Mouse (Mus musculus): ENCODE data around the gene Diaph2. TPM values are rescaled to one million over a fixed set of nuclear protein-coding genes. Genes with fewer than 3 reads are reported as not detected.

The Diaph2 gene
- polyA plus RNA-seq, 1 experiment, result 2.7 TPM

DNA sequence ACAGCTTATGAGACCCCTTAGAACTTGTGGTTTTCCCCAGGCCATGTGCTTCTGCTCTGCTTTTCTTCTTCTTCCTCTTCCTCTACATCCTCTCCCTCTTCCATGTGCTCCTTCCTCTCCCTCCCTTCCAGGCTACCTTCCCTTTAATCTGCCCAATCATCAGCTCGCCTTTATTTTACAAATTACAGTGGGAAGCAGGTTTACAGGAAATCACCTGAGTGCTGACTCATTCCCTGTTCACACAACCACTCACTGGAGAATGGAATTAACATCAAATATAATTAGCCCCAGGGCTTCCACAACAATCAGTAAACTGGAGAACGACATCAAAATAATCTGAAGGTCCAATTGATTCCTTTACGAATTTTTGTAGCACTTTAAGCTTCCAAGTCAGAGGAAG lies 3.6 kb upstream of the Diaph2 start:
- Histone ChIP-seq H3K27me3 (ENCODE audit: control insufficient read depth, insufficient read depth, low read length) (no peaks in the 10 kb centered on the region), H3K36me3 (ENCODE audit: control insufficient read depth, insufficient read depth, low read length) (no peaks in the 10 kb centered on the region), H3K4me1 (ENCODE audit: control insufficient read depth, insufficient read depth, insufficient read length) (no peaks in the 10 kb centered on the region; the same call in 1 of the 2 replicates), H3K4me3 (ENCODE audit: extremely low read depth, insufficient read depth, insufficient read length) (no peak overlapping the region), H3K27ac (ENCODE audit: insufficient read depth, low read length) (no peak overlapping the region)
- DNase-seq (ENCODE audit: low read depth in 1 of 2, low spot score in 2 of 2), result no peak
- 60% methylated on average over 3 of the region's 3 CpGs for WGBS
- TF ChIP-seq POLR2A (IDR thresholded peaks at IDR 0.05; ENCODE audit: low read depth, low read length) (no peak), CTCF (IDR thresholded peaks at IDR 0.05; ENCODE audit: extremely low read depth, insufficient read depth, insufficient read length, insufficient replicate concordance) (no peak)

DNA sequence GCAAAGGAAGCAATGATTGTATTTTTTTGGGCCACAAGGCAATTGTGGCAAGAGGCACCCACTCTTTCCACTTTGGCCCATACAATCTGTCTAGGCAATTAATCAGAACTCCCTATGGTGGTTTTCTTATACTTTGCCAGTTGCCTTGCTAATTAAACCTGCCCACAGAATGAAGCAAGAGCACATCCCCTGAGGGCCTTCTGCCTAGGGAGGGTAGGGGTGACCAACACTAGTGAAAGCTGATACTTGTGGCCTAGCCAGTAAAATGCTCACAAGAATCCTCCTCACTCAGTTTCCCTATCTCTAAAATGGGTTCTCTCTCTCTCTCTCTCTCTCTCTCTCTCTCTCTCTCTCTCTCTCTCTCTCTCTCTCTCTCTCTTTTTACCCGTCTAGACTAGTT lies 440 bp upstream of the Diaph2 start:
- no peak for TF ChIP-seq POLR2A (IDR thresholded peaks at IDR 0.05; ENCODE audit: low read depth, low read length)
- TF ChIP-seq CTCF (IDR thresholded peaks at IDR 0.05; ENCODE audit: extremely low read depth, insufficient read depth, insufficient read length, insufficient replicate concordance), result no peak
- Histone ChIP-seq H3K4me3 (ENCODE audit: extremely low read depth, insufficient read depth, insufficient read length) (no peak overlapping the region), H3K27me3 (ENCODE audit: control insufficient read depth, insufficient read depth, low read length) (no peaks in the 10 kb centered on the region), H3K4me1 (ENCODE audit: control insufficient read depth, insufficient read depth, insufficient read length) (no peaks in the 10 kb centered on the region; the same call in 1 of the 2 replicates), H3K36me3 (ENCODE audit: control insufficient read depth, insufficient read depth, low read length) (no peaks in the 10 kb centered on the region), H3K27ac (ENCODE audit: insufficient read depth, low read length) (no peak overlapping the region)
- no peak for DNase-seq (ENCODE audit: low read depth in 1 of 2, low spot score in 2 of 2)
- 27% methylated on average over 1 of the region's 1 CpGs for WGBS

DNA sequence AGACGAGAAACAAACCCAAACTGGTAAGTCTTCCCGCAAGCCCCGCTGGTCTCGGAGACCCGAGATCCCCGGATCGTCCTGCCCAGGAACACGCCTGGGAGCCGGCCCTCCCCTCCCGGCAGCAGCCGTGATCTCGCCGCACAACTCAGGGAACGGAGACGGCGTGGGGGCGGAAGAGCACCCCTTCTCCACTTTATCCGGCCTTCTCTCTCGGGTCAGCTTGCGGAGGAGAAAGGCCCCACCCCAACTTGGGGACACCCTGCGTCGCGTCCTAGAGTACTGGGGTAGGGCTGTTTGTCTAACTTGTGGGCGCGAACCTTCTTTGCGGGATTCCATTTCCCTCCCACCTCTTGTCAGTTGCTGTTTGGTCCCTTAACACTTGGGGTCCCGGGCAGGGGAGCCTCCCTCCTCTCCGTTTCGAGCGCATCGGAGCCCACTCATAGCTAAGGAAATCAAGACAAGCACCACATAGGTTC lies 590 bp downstream of the Diaph2 start:
- 35% methylated on average over 31 of the region's 31 CpGs for WGBS
- peak overlapping the region; percentile 79 for H3K4me3 ChIP-seq (ENCODE audit: extremely low read depth, insufficient read depth, insufficient read length)
- H3K36me3 ChIP-seq (ENCODE audit: control insufficient read depth, insufficient read depth, low read length), result no peaks in the 10 kb centered on the region
- TF ChIP-seq POLR2A (IDR thresholded peaks at IDR 0.05; ENCODE audit: low read depth, low read length) (no peak), CTCF (IDR thresholded peaks at IDR 0.05; ENCODE audit: extremely low read depth, insufficient read depth, insufficient read length, insufficient replicate concordance) (no peak)
- H3K27ac ChIP-seq (ENCODE audit: insufficient read depth, low read length), result peak overlapping the region; percentile 81
- no peaks in the 10 kb centered on the region; the same call in 1 of the 2 replicates for H3K4me1 ChIP-seq (ENCODE audit: control insufficient read depth, insufficient read depth, insufficient read length)
- DNase-seq (ENCODE audit: low read depth in 1 of 2, low spot score in 2 of 2), result peak in 1 of 2 experiments; percentile 4
- H3K27me3 ChIP-seq (ENCODE audit: control insufficient read depth, insufficient read depth, low read length), result no peaks in the 10 kb centered on the region

DNA sequence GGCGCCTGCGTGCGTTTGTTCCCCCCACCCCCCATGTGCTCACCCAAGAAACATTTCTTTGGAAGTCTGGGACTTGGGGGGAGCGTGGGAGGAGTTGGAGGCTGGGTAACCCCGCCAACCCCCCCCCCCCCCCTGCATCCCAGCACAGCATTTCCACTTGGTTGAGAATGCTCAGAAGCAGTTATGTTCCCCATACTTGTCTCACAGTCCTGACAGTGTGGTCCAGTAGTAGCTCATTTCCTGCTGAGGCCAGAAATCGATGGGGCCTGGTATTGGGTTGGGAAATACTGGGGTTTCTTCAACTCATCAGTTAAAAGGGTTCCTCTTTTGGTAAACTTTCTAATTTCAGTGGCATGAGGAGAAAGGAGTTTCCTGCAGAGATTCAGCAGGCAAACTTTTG lies 1.1 kb downstream of the Diaph2 start:
- Histone ChIP-seq H3K4me1 (ENCODE audit: control insufficient read depth, insufficient read depth, insufficient read length) (no peaks in the 10 kb centered on the region; the same call in 1 of the 2 replicates), H3K27me3 (ENCODE audit: control insufficient read depth, insufficient read depth, low read length) (no peaks in the 10 kb centered on the region), H3K36me3 (ENCODE audit: control insufficient read depth, insufficient read depth, low read length) (no peaks in the 10 kb centered on the region), H3K27ac (ENCODE audit: insufficient read depth, low read length) (peak overlapping the region; percentile 81; the same call in 1 of the 2 replicates), H3K4me3 (ENCODE audit: extremely low read depth, insufficient read depth, insufficient read length) (peak overlapping the region; percentile 79)
- WGBS, result 18% methylated on average over 5 of the region's 6 CpGs
- DNase-seq (ENCODE audit: low read depth in 1 of 2, low spot score in 2 of 2), result no peak
- TF ChIP-seq CTCF (IDR thresholded peaks at IDR 0.05; ENCODE audit: extremely low read depth, insufficient read depth, insufficient read length, insufficient replicate concordance), result no peak
- TF ChIP-seq POLR2A (IDR thresholded peaks at IDR 0.05; ENCODE audit: low read depth, low read length), result no peak

DNA sequence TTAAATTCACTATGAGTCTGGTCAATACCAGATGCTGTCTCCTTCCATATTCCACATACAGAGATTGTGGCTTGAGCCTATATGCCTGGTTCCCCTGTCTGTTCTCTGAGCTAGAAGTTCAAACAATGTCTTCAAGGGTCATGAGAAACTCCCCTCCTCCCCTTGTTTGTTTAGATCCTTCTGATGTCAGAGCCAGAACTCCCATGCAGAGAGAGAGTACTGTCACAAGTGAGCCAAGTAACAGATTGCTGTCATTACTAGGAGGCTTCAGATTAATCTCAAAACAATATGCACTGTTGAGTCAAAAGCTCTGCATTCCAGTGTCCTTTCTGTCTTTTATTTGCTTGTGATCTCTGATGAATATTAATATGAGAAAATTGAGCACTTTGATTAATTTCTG lies 7.1 kb downstream of the Diaph2 start:
- Histone ChIP-seq H3K27me3 (ENCODE audit: control insufficient read depth, insufficient read depth, low read length) (no peaks in the 10 kb centered on the region), H3K36me3 (ENCODE audit: control insufficient read depth, insufficient read depth, low read length) (no peaks in the 10 kb centered on the region), H3K4me3 (ENCODE audit: extremely low read depth, insufficient read depth, insufficient read length) (no peak overlapping the region), H3K27ac (ENCODE audit: insufficient read depth, low read length) (no peak overlapping the region), H3K4me1 (ENCODE audit: control insufficient read depth, insufficient read depth, insufficient read length) (no peaks in the 10 kb centered on the region)
- TF ChIP-seq CTCF (IDR thresholded peaks at IDR 0.05; ENCODE audit: extremely low read depth, insufficient read depth, insufficient read length, insufficient replicate concordance) (no peak), POLR2A (IDR thresholded peaks at IDR 0.05; ENCODE audit: low read depth, low read length) (no peak)
- DNase-seq (ENCODE audit: low read depth in 1 of 2, low spot score in 2 of 2), result no peak

DNA sequence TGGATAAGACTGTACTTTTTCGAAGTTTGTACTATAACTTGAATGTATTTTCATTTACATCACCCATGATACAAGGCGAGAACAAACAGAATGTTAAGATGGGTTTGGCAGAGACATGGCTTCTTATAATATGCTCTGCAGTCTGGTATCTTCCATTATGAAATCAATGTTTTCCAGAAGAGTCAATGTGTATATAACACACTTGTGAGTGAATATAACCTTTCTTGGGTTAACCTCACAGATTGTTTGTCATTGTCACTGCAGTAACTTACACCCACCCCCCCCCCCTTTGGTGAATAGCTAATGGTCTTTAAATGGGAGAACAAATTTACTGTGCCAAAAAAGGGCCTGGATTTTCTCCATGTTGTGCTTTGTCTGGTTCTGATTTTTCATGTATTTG lies 13.1 kb downstream of the Diaph2 start:
- 77% methylated on average over 2 of the region's 2 CpGs for WGBS
- no peak overlapping the region for H3K4me3 ChIP-seq (ENCODE audit: extremely low read depth, insufficient read depth, insufficient read length)
- H3K36me3 ChIP-seq (ENCODE audit: control insufficient read depth, insufficient read depth, low read length), result no peaks in the 10 kb centered on the region
- H3K4me1 ChIP-seq (ENCODE audit: control insufficient read depth, insufficient read depth, insufficient read length), result no peaks in the 10 kb centered on the region
- H3K27me3 ChIP-seq (ENCODE audit: control insufficient read depth, insufficient read depth, low read length), result no peaks in the 10 kb centered on the region
- H3K27ac ChIP-seq (ENCODE audit: insufficient read depth, low read length), result no peak overlapping the region
- DNase-seq (ENCODE audit: low read depth in 1 of 2, low spot score in 2 of 2), result no peak
- no peak for TF ChIP-seq CTCF (IDR thresholded peaks at IDR 0.05; ENCODE audit: extremely low read depth, insufficient read depth, insufficient read length, insufficient replicate concordance)
- TF ChIP-seq POLR2A (IDR thresholded peaks at IDR 0.05; ENCODE audit: low read depth, low read length), result no peak

DNA sequence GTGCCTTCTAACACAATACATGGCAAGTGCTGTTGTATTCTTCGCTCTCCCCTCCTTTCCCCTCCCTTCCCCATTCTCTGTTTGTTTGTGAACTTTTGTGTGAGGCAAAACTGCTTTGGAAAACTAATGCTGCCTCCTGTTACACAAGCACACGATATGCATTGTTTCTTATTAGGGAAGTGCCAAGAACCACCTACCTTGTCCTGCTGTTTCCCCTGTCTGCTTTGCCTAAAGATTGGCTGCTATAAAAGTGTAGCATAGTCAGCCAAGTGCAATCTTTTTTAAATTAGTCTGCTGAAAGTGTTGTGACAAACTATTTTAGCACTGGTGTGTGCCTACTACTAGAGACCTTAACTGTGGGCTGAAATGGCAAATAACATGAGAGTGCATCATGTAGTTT lies 15.8 kb downstream of the Diaph2 start:
- no peaks in the 10 kb centered on the region for H3K4me1 ChIP-seq (ENCODE audit: control insufficient read depth, insufficient read depth, insufficient read length)
- H3K27me3 ChIP-seq (ENCODE audit: control insufficient read depth, insufficient read depth, low read length), result no peaks in the 10 kb centered on the region
- TF ChIP-seq CTCF (IDR thresholded peaks at IDR 0.05; ENCODE audit: extremely low read depth, insufficient read depth, insufficient read length, insufficient replicate concordance) (no peak), POLR2A (IDR thresholded peaks at IDR 0.05; ENCODE audit: low read depth, low read length) (no peak)
- no peaks in the 10 kb centered on the region for H3K36me3 ChIP-seq (ENCODE audit: control insufficient read depth, insufficient read depth, low read length)
- no peak for DNase-seq (ENCODE audit: low read depth in 1 of 2, low spot score in 2 of 2)
- no peak overlapping the region for H3K27ac ChIP-seq (ENCODE audit: insufficient read depth, low read length)
- 76% methylated on average over 2 of the region's 2 CpGs for WGBS
- no peak overlapping the region for H3K4me3 ChIP-seq (ENCODE audit: extremely low read depth, insufficient read depth, insufficient read length)
